Mouse (Mus musculus) gastrocnemius, adult 2 months (tissue): Measurements from ENCODE around the gene Thy1. TPM values are rescaled to one million over a fixed set of nuclear protein-coding genes. Genes with fewer than 3 reads are reported as not detected.

Experiments
- DNase-seq: peaks from one replicate; pipeline ENCODE4 v3.0.0; 2022
- H3K27ac ChIP-seq: fragments of 200-600 bp; 2 replicates; pipeline ENCODE4 v1.8.1; 2022; ENCODE audit warnings: mild to moderate bottlenecking
- H3K4me3 ChIP-seq: fragments of 200-600 bp; 2 replicates; pipeline ENCODE4 v1.8.1; 2022; ENCODE audit warnings: mild to moderate bottlenecking, moderate library complexity
- CTCF ChIP-seq: fragments of 200-600 bp; IDR thresholded peaks from 2 replicates; pipeline ENCODE4 v1.8.1; 2022; ENCODE audit warnings: antibody characterized with exemption, mild to moderate bottlenecking, moderate library complexity
- intact Hi-C: fragments of 180-260 bp; cut with DNase I; formaldehyde crosslinking; loops from one replicate; pipeline ENCODE4 v1.15.1; 2025
- total RNA-seq, 2 experiments: library from RNA; stranded (reverse); gene quantifications; 2 replicates each; pipeline ENCODE4 v1.2.3; 2021

Gene Thy1
- total RNA-seq, 2 experiments from 2014 or later = 9.3 to 9.8 TPM

DNA sequence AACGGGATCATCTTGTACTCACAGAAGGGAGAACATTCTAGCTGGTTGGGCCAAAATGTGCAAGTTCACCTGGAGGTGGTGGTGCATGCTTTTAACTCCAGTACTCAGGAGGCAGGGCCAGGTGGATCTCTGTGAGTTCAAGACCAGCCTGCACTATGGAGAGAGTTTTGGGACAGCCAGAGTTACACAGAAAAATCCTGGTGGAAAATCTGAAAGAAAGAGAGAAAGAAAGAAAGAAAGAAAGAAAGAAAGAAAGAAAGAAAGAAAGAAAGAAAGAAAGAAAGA is 846 bp upstream of the Thy1 start:
- Histone ChIP-seq H3K27ac (no peak overlapping the region), H3K4me3 (no peak overlapping the region)
- TF ChIP-seq CTCF = no peak
- DNase-seq = no peak
- intact Hi-C loops = no loop called here

DNA sequence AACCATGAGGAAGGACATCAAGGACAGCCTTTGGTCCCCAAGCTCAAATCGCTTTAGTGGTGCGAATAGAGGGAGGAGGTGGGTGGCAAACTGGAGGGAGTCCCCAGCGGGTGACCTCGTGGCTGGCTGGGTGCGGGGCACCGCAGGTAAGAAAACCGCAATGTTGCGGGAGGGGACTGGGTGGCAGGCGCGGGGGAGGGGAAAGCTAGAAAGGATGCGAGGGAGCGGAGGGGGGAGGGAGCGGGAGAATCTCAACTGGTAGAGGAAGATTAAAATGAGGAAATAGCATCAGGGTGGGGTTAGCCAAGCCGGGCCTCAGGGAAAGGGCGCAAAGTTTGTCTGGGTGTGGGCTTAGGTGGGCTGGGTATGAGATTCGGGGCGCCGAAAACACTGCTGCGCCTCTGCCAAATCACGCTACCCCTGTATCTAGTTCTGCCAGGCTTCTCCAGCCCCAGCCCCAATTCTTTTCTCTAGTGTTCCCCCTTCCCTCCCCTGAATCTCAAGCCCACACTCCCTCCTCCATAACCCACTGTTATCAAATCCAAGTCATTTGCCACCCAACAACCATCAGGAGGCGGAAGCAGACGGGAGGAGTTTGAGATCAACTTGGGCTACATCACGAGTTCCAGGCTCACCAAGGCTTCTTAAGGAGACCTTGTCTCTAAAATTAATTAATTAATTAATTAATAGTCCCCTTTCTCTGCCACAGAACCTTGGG is 683 bp downstream of the Thy1 start:
- no peak for TF ChIP-seq CTCF
- H3K27ac ChIP-seq = peak overlapping the region; percentile 72
- DNase-seq = peak; percentile 36
- peak overlapping the region; percentile 69 for H3K4me3 ChIP-seq
- intact Hi-C loops = no loop called here

DNA sequence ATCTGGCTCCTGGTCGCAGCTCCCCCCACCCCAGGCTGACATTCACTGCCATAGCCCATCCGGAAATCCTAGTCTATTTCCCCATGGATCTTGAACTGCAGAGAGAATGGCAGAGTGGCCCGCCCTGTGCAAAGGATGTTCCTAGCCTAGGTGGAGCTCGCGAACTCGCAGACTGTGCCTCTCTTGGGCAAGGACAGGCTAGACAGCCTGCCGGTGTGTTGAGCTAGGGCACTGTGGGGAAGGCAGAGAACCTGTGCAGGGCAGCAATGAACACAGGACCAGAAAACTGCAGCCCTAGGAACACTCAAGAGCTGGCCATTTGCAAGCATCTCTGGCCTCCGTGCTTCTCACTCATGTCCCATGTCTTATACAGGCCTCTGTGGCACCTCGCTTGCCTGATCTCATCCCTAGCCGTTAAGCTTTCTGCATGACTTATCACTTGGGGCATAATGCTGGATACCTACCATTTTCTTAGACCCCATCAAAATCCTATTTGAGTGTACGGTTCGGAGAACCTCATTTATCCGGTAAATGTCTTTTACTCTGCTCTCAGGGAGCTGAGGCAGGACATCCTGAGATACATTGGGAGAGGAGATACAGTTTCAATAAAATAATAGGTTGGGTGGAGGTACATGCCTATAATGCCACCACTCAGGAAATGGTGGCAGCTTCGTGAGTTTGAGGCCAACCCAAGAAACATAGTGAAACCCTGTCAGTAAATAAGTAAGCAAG is 1.4 kb downstream of the Thy1 start:
- no peak for TF ChIP-seq CTCF
- Histone ChIP-seq H3K4me3 (peak overlapping the region; percentile 69), H3K27ac (no peak overlapping the region; the same call in 1 of the 2 replicates)
- intact Hi-C loops = loop anchor here (5.0 kb wide), 2 partner anchors 32 to 57 kb away; no protein-coding TSS in a partner anchor
- DNase-seq = no peak

DNA sequence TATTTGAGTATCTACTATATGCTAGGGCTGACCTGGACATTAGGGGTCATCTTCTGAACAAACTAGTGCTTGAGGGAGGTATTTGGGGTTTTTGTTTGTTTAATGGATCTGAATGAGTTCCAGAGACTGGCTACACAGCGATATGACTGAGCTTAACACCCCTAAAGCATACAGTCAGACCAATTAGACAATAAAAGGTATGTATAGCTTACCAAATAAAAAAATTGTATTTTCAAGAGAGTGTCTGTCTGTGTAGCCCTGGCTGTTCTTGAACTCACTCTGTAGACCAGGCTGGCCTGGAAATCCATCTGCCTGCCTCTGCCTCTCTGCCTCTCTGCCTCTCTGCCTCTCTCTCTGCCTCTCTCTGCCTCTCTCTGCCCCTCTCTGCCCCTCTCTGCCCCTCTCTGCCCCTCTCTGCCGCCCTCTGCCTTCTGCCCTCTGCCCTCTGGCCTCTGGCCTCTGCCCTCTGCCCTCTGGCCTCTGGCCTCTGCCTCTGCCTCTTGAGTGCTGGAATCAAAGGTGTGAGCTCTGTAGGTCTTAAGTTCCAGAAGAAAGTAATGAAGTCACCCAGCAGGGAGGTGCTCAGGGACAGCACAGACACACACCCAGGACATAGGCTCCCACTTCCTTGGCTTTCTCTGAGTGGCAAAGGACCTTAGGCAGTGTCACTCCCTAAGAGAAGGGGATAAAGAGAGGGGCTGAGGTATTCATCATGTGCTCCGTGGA is 2.1 kb downstream of the Thy1 start:
- H3K4me3 ChIP-seq = no peak overlapping the region
- TF ChIP-seq CTCF = no peak
- intact Hi-C loops = loop anchor here (5.0 kb wide), 2 partner anchors 33 to 58 kb away; no protein-coding TSS in a partner anchor

DNA sequence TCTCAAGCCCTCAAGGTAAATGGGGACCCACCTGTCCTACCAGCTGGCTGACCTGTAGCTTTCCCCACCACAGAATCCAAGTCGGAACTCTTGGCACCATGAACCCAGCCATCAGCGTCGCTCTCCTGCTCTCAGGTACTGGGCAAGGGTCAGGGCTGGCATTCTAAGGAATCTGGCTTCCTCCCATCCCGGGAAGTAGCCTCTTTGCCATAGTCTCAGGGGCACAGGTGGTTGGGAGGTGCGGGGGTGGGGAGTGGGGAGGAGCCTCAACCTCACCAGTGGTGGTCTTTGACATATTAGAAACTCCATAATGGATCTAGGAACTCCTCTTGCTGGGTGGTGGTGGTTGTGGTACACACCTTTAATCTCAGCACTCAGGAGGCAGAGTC is 2.7 kb downstream of the Thy1 start:
- intact Hi-C loops = loop anchor here (5.0 kb wide), 2 partner anchors 34 to 59 kb away; no protein-coding TSS in a partner anchor
- H3K4me3 ChIP-seq = no peak overlapping the region

More for the DNA sequence above, 2.1 kb downstream of the Thy1 start:
- no peak for DNase-seq
- no peak overlapping the region for H3K27ac ChIP-seq

DNA sequence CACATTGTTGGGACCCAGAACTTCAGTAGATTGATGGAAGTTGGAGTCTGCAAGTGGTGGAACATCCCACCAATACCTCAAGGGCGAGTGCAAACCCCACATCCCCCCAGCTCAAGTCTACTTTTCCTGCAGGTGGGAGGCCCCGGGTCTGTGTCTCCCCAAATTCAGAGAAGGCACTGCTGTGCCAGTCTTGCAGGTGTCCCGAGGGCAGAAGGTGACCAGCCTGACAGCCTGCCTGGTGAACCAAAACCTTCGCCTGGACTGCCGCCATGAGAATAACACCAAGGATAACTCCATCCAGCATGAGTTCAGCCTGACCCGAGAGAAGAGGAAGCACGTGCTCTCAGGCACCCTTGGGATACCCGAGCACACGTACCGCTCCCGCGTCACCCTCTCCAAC is 3.2 kb downstream of the Thy1 start:
- Histone ChIP-seq H3K4me3 (no peak overlapping the region), H3K27ac (no peak overlapping the region)
- TF ChIP-seq CTCF = no peak
- no peak for DNase-seq
- intact Hi-C loops = loop anchor here (5.0 kb wide), 2 partner anchors 34 to 59 kb away; no protein-coding TSS in a partner anchor

More for the DNA sequence above, 2.7 kb downstream of the Thy1 start:
- no peak overlapping the region for H3K27ac ChIP-seq
- TF ChIP-seq CTCF = no peak
- no peak for DNase-seq

DNA sequence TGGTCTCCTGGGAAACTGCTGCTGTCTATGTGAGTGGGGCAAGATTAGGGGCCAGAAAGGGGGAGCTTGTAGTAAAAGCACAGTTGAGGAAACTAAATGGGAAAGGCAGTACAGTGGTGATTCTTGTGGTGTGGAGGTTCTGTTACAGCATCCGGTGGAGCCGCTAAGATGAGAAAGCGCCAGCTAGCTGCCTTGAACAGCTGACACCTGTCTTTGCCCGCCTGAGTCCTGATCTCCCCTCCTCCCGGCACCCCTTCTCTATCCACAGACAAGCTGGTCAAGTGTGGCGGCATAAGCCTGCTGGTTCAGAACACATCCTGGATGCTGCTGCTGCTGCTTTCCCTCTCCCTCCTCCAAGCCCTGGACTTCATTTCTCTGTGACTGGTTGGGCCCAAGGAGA is 3.9 kb downstream of the Thy1 start:
- DNase-seq = no peak
- H3K4me3 ChIP-seq = no peak overlapping the region
- no peak overlapping the region for H3K27ac ChIP-seq
- intact Hi-C loops = loop anchor here (5.0 kb wide), 2 partner anchors 35 to 60 kb away; no protein-coding TSS in a partner anchor
- no peak for TF ChIP-seq CTCF

DNA sequence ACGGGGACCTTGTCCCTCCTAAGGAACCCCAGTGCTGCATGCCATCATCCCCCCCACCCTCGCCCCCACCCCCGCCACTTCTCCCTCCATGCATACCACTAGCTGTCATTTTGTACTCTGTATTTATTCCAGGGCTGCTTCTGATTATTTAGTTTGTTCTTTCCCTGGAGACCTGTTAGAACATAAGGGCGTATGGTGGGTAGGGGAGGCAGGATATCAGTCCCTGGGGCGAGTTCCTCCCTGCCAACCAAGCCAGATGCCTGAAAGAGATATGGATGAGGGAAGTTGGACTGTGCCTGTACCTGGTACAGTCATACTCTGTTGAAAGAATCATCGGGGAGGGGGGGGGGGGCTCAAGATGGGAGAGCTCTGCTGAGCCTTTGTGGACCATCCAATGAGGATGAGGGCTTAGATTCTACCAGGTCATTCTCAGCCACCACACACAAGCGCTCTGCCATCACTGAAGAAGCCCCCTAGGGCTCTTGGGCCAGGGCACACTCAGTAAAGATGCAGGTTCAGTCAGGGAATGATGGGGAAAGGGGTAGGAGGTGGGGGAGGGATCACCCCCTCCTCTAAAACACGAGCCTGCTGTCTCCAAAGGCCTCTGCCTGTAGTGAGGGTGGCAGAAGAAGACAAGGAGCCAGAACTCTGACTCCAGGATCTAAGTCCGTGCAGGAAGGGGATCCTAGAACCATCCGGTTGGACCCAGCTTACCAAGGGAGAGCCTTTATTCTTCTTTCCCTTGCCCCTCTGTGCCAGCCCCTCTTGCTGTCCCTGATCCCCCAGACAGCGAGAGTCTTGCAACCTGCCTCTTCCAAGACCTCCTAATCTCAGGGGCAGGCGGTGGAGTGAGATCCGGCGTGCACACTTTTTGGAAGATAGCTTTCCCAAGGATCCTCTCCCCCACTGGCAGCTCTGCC is 4.6 kb downstream of the Thy1 start:
- no peak overlapping the region; the same call in 1 of the 2 replicates for H3K27ac ChIP-seq
- intact Hi-C loops = loop anchor here (5.0 kb wide), 2 partner anchors 36 to 61 kb away; no protein-coding TSS in a partner anchor
- TF ChIP-seq CTCF = no peak
- DNase-seq = no peak
- H3K4me3 ChIP-seq = no peak overlapping the region

DNA sequence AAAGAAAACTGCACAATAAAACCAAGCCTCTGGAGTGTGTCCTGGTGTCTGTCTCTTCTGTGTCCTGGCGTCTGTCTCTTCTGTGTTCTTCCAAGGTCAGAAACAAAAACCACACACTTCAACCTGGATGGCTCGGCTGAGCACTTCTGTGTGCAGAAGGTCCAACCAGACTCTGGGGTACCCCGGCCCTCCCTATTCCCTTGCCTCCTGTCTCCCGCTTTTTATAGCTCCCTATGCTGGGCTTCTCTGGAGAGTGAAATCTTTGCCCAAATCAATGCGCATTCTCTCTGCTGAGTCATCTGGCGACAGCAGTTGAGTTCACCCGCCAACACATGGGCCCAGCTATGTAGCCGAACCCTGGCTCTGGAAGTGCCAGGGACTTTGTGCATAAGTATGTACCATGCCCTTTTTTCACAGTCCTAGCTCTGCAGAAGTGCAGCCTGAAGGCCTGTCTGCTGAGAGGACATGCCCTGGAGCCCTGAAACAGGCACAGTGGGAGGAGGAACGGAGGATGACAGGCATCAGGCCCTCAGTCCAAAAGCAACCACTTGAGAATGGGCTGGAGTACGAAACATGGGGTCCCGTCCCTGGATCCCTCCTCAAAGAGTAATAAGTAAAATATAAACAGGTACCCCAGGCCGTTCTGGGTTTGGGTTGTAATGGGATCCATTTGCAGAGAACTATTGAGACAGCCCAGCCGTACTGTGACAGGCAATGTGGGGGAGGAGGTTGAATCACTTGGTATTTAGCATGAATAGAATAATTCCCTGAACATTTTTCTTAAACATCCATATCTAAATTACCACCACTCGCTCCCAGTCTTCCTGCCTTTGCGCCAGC is 5.6 kb downstream of the Thy1 start:
- peak; percentile 34 for DNase-seq
- TF ChIP-seq CTCF = no peak
- H3K27ac ChIP-seq = peak overlapping the region; percentile 31; the same call in 1 of the 2 replicates
- no peak overlapping the region for H3K4me3 ChIP-seq
- intact Hi-C loops = loop anchor here (5.0 kb wide), 2 partner anchors 36 to 61 kb away; no protein-coding TSS in a partner anchor

DNA sequence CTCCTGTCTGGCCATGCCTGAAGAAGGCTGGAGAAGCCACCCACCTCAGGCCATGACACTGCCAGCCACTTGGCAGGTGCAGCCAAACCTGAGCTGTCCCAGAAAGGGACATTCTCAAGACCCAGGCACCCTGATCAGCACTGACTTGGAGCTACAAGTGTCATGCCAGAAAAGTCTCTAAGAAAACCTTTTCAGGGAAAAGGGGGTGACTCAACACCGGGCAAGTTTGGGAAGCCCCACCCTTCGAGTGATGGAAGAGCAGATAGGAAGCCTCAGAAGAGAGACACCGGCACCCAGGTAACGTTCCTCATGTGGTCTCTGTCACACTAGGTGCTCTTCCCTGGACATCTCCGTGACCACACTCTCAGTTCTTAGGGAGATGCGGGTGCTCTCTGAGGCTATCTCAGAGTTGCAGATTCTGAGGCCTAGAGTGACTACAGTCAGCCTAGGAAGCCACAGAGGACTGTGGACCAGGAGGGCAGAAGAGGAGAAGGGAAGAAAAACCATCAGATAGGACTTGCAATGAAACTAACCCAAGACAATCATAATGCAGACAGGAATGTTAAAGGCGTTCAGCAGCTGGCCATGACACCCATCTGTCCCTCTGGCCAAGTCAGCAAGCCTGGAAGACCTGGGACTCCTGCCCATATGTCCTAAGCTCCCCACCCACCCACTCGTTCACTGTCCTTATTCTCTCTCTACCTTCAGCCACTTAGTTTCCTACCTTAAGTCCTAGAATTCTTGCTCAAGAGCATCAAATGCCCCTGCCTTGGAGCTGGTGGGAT is 6.4 kb downstream of the Thy1 start:
- TF ChIP-seq CTCF = no peak
- intact Hi-C loops = loop anchor here (5.0 kb wide), 2 partner anchors 37 to 62 kb away; no protein-coding TSS in a partner anchor
- Histone ChIP-seq H3K4me3 (no peak overlapping the region), H3K27ac (no peak overlapping the region)
- DNase-seq = no peak
